Mouse (Mus musculus) hindbrain, embryonic 14.5 days (tissue): ENCODE results near the gene Pax7. TPM values are rescaled to one million over a fixed set of nuclear protein-coding genes. Genes with fewer than 3 reads are reported as not detected.

Source experiments
- ATAC-seq: fragments of 200-750 bp; cut with Nextera tagmentation; 2 replicates; pipeline ENCODE4 v1.8.0; 2017; ENCODE audit warnings: moderate number of reproducible peaks, mild to moderate bottlenecking, moderate TSS enrichment, moderate library complexity; ENCODE audit not compliant: low FRiP score
- DNase-seq: peaks from one replicate; pipeline ENCODE4 v3.0.0-alpha.2; 2015; ENCODE audit warnings: low spot score
- H3K27ac ChIP-seq: fragments of 300-500 bp; sonication (generic); 2 replicates; pipeline ENCODE4 v1.5.1; 2014; ENCODE audit warnings: mild to moderate bottlenecking, moderate library complexity
- H3K27me3 ChIP-seq: fragments of 300-500 bp; sonication (generic); 2 replicates; pipeline ENCODE4 v1.6.1; 2014; ENCODE audit warnings: mild to moderate bottlenecking, low read length, mixed read lengths; ENCODE audit not compliant: control insufficient read depth, insufficient read depth
- H3K36me3 ChIP-seq: fragments of 300-500 bp; sonication (generic); replicated peaks from 2 replicates; pipeline ENCODE4 v1.6.1; 2014; ENCODE audit not compliant: control insufficient read depth, insufficient read depth
- H3K4me1 ChIP-seq: fragments of 300-500 bp; sonication (generic); replicated peaks from 2 replicates; pipeline ENCODE4 v1.6.1; 2014; ENCODE audit warnings: antibody characterized with exemption, low read length, mixed read lengths; ENCODE audit not compliant: control insufficient read depth, insufficient read depth
- H3K4me2 ChIP-seq: fragments of 300-500 bp; sonication (generic); replicated peaks from 2 replicates; pipeline ENCODE4 v1.6.1; 2014; ENCODE audit warnings: mild to moderate bottlenecking, moderate library complexity
- H3K4me3 ChIP-seq: fragments of 300-500 bp; sonication (generic); replicated peaks from 2 replicates; pipeline ENCODE4 v1.5.1; 2014; ENCODE audit warnings: mild to moderate bottlenecking, low read length
- H3K9ac ChIP-seq: fragments of 300-500 bp; sonication (generic); 2 replicates; pipeline ENCODE4 v1.6.1; 2014
- H3K9me3 ChIP-seq: fragments of 300-500 bp; sonication (generic); 2 replicates; pipeline ENCODE4 v1.6.1; 2016; ENCODE audit warnings: low read length; ENCODE audit not compliant: control insufficient read depth
- WGBS: fragments of 180-500 bp; shearing (Covaris S2); extraction: QIAGEN DNeasy Blood & Tissue Kit; methylation state at CpG from one replicate; pipeline ENCODE4 v1.1.7; 2014; 5-methylcytosine and 5-hydroxymethylcytosine counted together
- polyA plus RNA-seq: library from polyadenylated mRNA; unstranded; fragments of >200 nt; fragmentation: Nextera tagmentation; extraction: Ambion mirVana; gene quantifications from 2 replicates; pipeline ENCODE4 v1.2.1, GENCODE M21; 2014

Gene Pax7
- polyA plus RNA-seq, 1 experiment from 2014 or later = 0.24 TPM

GRCm38 (mm10) chr4:139771125-139771631 is 62.1 kb downstream of the Pax7 start:
- WGBS = 7% methylated on average over 9 of the region's 9 CpGs
- no peak overlapping the region for H3K4me2 ChIP-seq
- no peaks in the 10 kb centered on the region for H3K36me3 ChIP-seq
- DNase-seq (no peak), ATAC-seq (no peak)
- H3K9ac ChIP-seq = no peak overlapping the region
- no peak overlapping the region for H3K27ac ChIP-seq
- no peak overlapping the region for H3K4me3 ChIP-seq
- peaks cover 5% of the 10 kb centered on the region for H3K4me1 ChIP-seq
- H3K27me3 ChIP-seq = peaks cover 9% of the 10 kb centered on the region
- no peaks in the 10 kb centered on the region for H3K9me3 ChIP-seq

- H3K9me3 ChIP-seq = no peaks in the 10 kb centered on the region
- WGBS = 34% methylated on average over 5 of the region's 5 CpGs
- no peak overlapping the region for H3K4me3 ChIP-seq
- no peak overlapping the region for H3K27ac ChIP-seq
- H3K4me1 ChIP-seq = peaks cover 5% of the 10 kb centered on the region
- DNase-seq (no peak), ATAC-seq (no peak)
- H3K27me3 ChIP-seq = peaks cover 9% of the 10 kb centered on the region
- H3K4me2 ChIP-seq = no peak overlapping the region
- no peaks in the 10 kb centered on the region for H3K36me3 ChIP-seq
- no peak overlapping the region for H3K9ac ChIP-seq
Observed at GRCm38 (mm10) chr4:139767823-139768222, 65.5 kb downstream of the Pax7 start.

- WGBS = 5% methylated on average over 18 of the region's 18 CpGs
- H3K27ac ChIP-seq = no peak overlapping the region
- 0 out of 2 replicates have a peak overlapping the region, but pooled peaks have one; percentile 25 for H3K9ac ChIP-seq
- DNase-seq (no peak), ATAC-seq (0 out of 2 replicates have a peak, but pooled peaks have one; percentile 34)
- H3K4me2 ChIP-seq = no peak overlapping the region
- no peaks in the 10 kb centered on the region for H3K36me3 ChIP-seq
- peaks cover 9% of the 10 kb centered on the region for H3K27me3 ChIP-seq
- H3K4me1 ChIP-seq = peaks cover 5% of the 10 kb centered on the region
- H3K9me3 ChIP-seq = no peaks in the 10 kb centered on the region
- H3K4me3 ChIP-seq = no peak overlapping the region
Observed at GRCm38 (mm10) chr4:139767115-139767718, 66.1 kb downstream of the Pax7 start.

GRCm38 (mm10) chr4:139761911-139762310 is 71.4 kb downstream of the Pax7 start:
- Histone ChIP-seq H3K27ac (no peak overlapping the region), H3K27me3 (0 out of 2 replicates have a peak, but pooled peaks cover 6% of the 10 kb centered on the region), H3K4me3 (no peak overlapping the region), H3K9me3 (no peaks in the 10 kb centered on the region), H3K9ac (no peak overlapping the region), H3K4me1 (peaks cover 30% of the 10 kb centered on the region), H3K36me3 (no peaks in the 10 kb centered on the region), H3K4me2 (0 out of 2 replicates have a peak overlapping the region, but pooled peaks have one; percentile 5)
- no peak for DNase-seq
- 11% methylated on average over 13 of the region's 13 CpGs for WGBS
- no peak for ATAC-seq

- Histone ChIP-seq H3K36me3 (no peaks in the 10 kb centered on the region), H3K4me3 (no peak overlapping the region), H3K9ac (no peak overlapping the region), H3K27me3 (0 out of 2 replicates have a peak, but pooled peaks cover 6% of the 10 kb centered on the region), H3K27ac (no peak overlapping the region), H3K4me2 (no peak overlapping the region), H3K4me1 (peaks cover 32% of the 10 kb centered on the region), H3K9me3 (no peaks in the 10 kb centered on the region)
- ATAC-seq (no peak), DNase-seq (no peak)
- 38% methylated on average over 11 of the region's 11 CpGs for WGBS
Observed at GRCm38 (mm10) chr4:139760736-139761135, 72.6 kb downstream of the Pax7 start.

- Histone ChIP-seq H3K9me3 (no peaks in the 10 kb centered on the region), H3K4me2 (0 out of 2 replicates have a peak overlapping the region, but pooled peaks have one; percentile 11), H3K27me3 (0 out of 2 replicates have a peak, but pooled peaks cover 6% of the 10 kb centered on the region), H3K36me3 (no peaks in the 10 kb centered on the region), H3K4me3 (no peak overlapping the region), H3K27ac (peak overlapping the region; percentile 69), H3K4me1 (peaks cover 32% of the 10 kb centered on the region), H3K9ac (no peak overlapping the region)
- DNase-seq (peak; percentile 51), ATAC-seq (peak; percentile 39; the same call in 1 of the 2 replicates)
- 9% methylated on average over 16 of the region's 17 CpGs for WGBS
Observed at GRCm38 (mm10) chr4:139758512-139759340, 74.6 kb downstream of the Pax7 start.

GRCm38 (mm10) chr4:139756931-139757330 is 76.4 kb downstream of the Pax7 start:
- Histone ChIP-seq H3K36me3 (no peaks in the 10 kb centered on the region), H3K27ac (no peak overlapping the region), H3K4me2 (no peak overlapping the region), H3K4me3 (no peak overlapping the region), H3K9me3 (no peaks in the 10 kb centered on the region), H3K27me3 (0 out of 2 replicates have a peak, but pooled peaks cover 6% of the 10 kb centered on the region), H3K9ac (no peak overlapping the region), H3K4me1 (peaks cover 28% of the 10 kb centered on the region)
- DNase-seq = no peak
- ATAC-seq = no peak
- WGBS = 10% methylated on average over 11 of the region's 13 CpGs

- Histone ChIP-seq H3K9me3 (no peaks in the 10 kb centered on the region), H3K27ac (no peak overlapping the region)
- 45% methylated on average over 11 of the region's 11 CpGs for WGBS
Observed at GRCm38 (mm10) chr4:139754148-139754710, 79.1 kb downstream of the Pax7 start.

GRCm38 (mm10) chr4:139750926-139751325 is 82.4 kb downstream of the Pax7 start:
- H3K27me3 ChIP-seq = no peaks in the 10 kb centered on the region
- H3K9ac ChIP-seq = no peak overlapping the region
- H3K4me3 ChIP-seq = no peak overlapping the region
- no peaks in the 10 kb centered on the region for H3K9me3 ChIP-seq
- H3K27ac ChIP-seq = no peak overlapping the region
- H3K4me1 ChIP-seq = no peaks in the 10 kb centered on the region; the same call in 1 of the 2 replicates
- H3K4me2 ChIP-seq = no peak overlapping the region
- 89% methylated on average over 5 of the region's 5 CpGs for WGBS
- H3K36me3 ChIP-seq = no peaks in the 10 kb centered on the region
- no peak for ATAC-seq
- DNase-seq = no peak

More at GRCm38 (mm10) chr4:139754148-139754710, 79.1 kb downstream of the Pax7 start:
- DNase-seq (no peak), ATAC-seq (no peak)
- H3K27me3 ChIP-seq = no peaks in the 10 kb centered on the region
- H3K9ac ChIP-seq = no peak overlapping the region
- no peak overlapping the region for H3K4me3 ChIP-seq
- peaks cover 23% of the 10 kb centered on the region for H3K4me1 ChIP-seq
- no peaks in the 10 kb centered on the region for H3K36me3 ChIP-seq
- H3K4me2 ChIP-seq = no peak overlapping the region
